Mouse (Mus musculus) liver, adult (tissue): Measurements from ENCODE around the gene Nvl.

ENCODE experiments used
- GATA4 ChIP-seq: IDR thresholded peaks from 2 replicates; pipeline ENCODE4 v1.6.1; 2014; ENCODE audit warnings: mild to moderate bottlenecking, low read length; ENCODE audit not compliant: insufficient replicate concordance

Nvl gene

GRCm38 (mm10) chr1:181125916-181126315, 18.1 kb downstream of the Nvl start:
- TF ChIP-seq GATA4, result no peak

GRCm38 (mm10) chr1:181124145-181124544, 19.9 kb downstream of the Nvl start:
- TF ChIP-seq GATA4, result no peak

- TF ChIP-seq GATA4, result no peak
These were observed 26.9 kb downstream of the Nvl start for GRCm38 (mm10) chr1:181117112-181117511.

GRCm38 (mm10) chr1:181090048-181090447, 54.0 kb downstream of the Nvl start:
- no peak for TF ChIP-seq GATA4

GRCm38 (mm10) chr1:181084021-181084420, 60.0 kb downstream of the Nvl start:
- no peak for TF ChIP-seq GATA4

GRCm38 (mm10) chr1:181073075-181073474, 70.9 kb downstream of the Nvl start:
- TF ChIP-seq GATA4, result no peak

GRCm38 (mm10) chr1:181069671-181070070, 74.3 kb downstream of the Nvl start:
- TF ChIP-seq GATA4, result no peak

- TF ChIP-seq GATA4, result no peak
These were observed 75.7 kb downstream of the Nvl start for GRCm38 (mm10) chr1:181068344-181068743.

GRCm38 (mm10) chr1:181064648-181065047, 79.4 kb downstream of the Nvl start:
- peak; percentile 68; the same call in 1 of the 2 replicates for TF ChIP-seq GATA4

- no peak for TF ChIP-seq GATA4
These were observed 80.0 kb downstream of the Nvl start for GRCm38 (mm10) chr1:181063991-181064390.

GRCm38 (mm10) chr1:181061784-181062485, 82.1 kb downstream of the Nvl start:
- no peak for TF ChIP-seq GATA4

GRCm38 (mm10) chr1:181052898-181053297, 91.1 kb downstream of the Nvl start:
- no peak for TF ChIP-seq GATA4

- no peak for TF ChIP-seq GATA4
These were observed 93.1 kb downstream of the Nvl start, which contains the start of gene 9130409I23Rik for GRCm38 (mm10) chr1:181050937-181051336. 9130409I23Rik (plus strand) TSS chr1:181051237.

- no peak for TF ChIP-seq GATA4
These were observed 94.6 kb downstream of the Nvl start for GRCm38 (mm10) chr1:181049328-181049842.

GRCm38 (mm10) chr1:181047520-181047919, 96.5 kb downstream of the Nvl start:
- peak; percentile 72; the same call in 1 of the 2 replicates for TF ChIP-seq GATA4

GRCm38 (mm10) chr1:181039652-181040051, 104.4 kb downstream of the Nvl start:
- no peak for TF ChIP-seq GATA4

- TF ChIP-seq GATA4, result no peak
These were observed 106.4 kb downstream of the Nvl start for GRCm38 (mm10) chr1:181037623-181038022.
